Mouse (Mus musculus): ENCODE measurements around the gene Tbl2. TPM values are rescaled to one million over a fixed set of nuclear protein-coding genes. Genes with fewer than 3 reads are reported as not detected.

The Tbl2 gene
- polyA plus RNA-seq, 1 experiment = 10.1 TPM

DNA sequence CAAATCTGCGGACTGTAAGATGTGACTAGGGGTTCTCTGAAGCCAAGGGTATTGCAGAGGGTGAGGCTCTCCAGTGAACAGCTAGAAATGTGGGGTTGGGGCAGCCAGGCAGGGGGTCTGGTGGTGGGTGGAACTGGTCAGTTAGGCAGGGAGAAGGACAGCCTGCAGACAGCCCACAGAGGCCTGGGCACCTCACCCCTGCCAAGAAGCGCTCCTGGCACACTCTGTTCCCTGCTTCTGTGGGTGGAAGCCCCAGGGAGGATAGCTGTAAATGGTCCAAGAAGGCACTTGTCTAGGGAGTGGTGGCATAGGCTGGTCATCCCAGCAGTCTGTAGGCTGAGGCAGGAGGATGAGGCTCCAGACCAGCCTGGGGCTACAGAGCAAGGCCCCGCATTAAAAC is 40.0 kb upstream of the Tbl2 start:
- WGBS = 74% methylated on average over 3 of the region's 3 CpGs
- Histone ChIP-seq H3K36me3 (ENCODE audit: control insufficient read depth, insufficient read depth, low read length) (no peaks in the 10 kb centered on the region), H3K4me1 (ENCODE audit: control insufficient read depth, insufficient read depth, low read length) (peaks cover 9% of the 10 kb centered on the region), H3K27me3 (replicated peaks; ENCODE audit: control insufficient read depth, insufficient read depth, low read length) (no peaks in the 10 kb centered on the region), H3K27ac (ENCODE audit: insufficient read depth, low read depth, low read length) (peak overlapping the region; percentile 79), H3K4me3 (ENCODE audit: insufficient read depth, low read depth, low read length) (no peak overlapping the region)
- DNase-seq = peak; percentile 66
- TF ChIP-seq POLR2A (IDR thresholded peaks at IDR 0.05; ENCODE audit: low read depth, low read length) (no peak), CTCF (conservative IDR thresholded peaks at IDR 0.05; ENCODE audit: insufficient read depth, insufficient read length, low read depth, low read length) (no peak)

DNA sequence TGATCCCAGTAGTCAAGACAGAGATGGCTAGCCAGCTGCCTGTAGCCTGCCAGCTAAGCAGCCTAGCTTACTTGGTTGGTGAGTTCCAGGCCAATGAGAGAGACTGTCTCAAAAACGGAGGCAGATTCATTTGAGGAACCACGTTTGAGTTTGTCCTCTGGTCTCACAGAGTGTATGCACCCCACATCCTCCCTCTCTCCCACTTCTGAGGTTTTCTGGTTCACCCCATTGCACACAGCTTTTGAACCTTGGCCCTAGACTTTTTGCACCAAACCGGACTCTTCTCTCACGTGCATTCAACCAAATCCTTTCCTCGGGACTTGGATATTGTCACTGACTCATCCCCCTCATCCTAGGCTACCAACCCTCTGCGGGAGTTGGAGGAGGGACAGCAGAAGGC is 39.5 kb upstream of the Tbl2 start:
- DNase-seq = peak; percentile 89
- H3K27me3 ChIP-seq (replicated peaks; ENCODE audit: control insufficient read depth, insufficient read depth, low read length) = no peaks in the 10 kb centered on the region
- H3K4me1 ChIP-seq (ENCODE audit: control insufficient read depth, insufficient read depth, low read length) = peaks cover 9% of the 10 kb centered on the region
- no peak overlapping the region for H3K4me3 ChIP-seq (ENCODE audit: insufficient read depth, low read depth, low read length)
- TF ChIP-seq POLR2A (IDR thresholded peaks at IDR 0.05; ENCODE audit: low read depth, low read length) (no peak), CTCF (conservative IDR thresholded peaks at IDR 0.05; ENCODE audit: insufficient read depth, insufficient read length, low read depth, low read length) (no peak)
- H3K36me3 ChIP-seq (ENCODE audit: control insufficient read depth, insufficient read depth, low read length) = no peaks in the 10 kb centered on the region
- H3K27ac ChIP-seq (ENCODE audit: insufficient read depth, low read depth, low read length) = peak overlapping the region; percentile 79
- WGBS = 46% methylated on average over 6 of the region's 6 CpGs

GRCm38 (mm10) chr5:135113782-135114181 is 35.7 kb upstream of the Tbl2 start:
- 57% methylated on average over 12 of the region's 12 CpGs for WGBS
- Histone ChIP-seq H3K4me1 (ENCODE audit: control insufficient read depth, insufficient read depth, low read length) (peaks cover 9% of the 10 kb centered on the region), H3K4me3 (ENCODE audit: insufficient read depth, low read depth, low read length) (no peak overlapping the region), H3K27me3 (replicated peaks; ENCODE audit: control insufficient read depth, insufficient read depth, low read length) (no peaks in the 10 kb centered on the region), H3K36me3 (ENCODE audit: control insufficient read depth, insufficient read depth, low read length) (no peaks in the 10 kb centered on the region), H3K27ac (ENCODE audit: insufficient read depth, low read depth, low read length) (peak overlapping the region; percentile 18)
- peak; percentile 77 for DNase-seq
- TF ChIP-seq POLR2A (IDR thresholded peaks at IDR 0.05; ENCODE audit: low read depth, low read length) = no peak
- no peak for TF ChIP-seq CTCF (conservative IDR thresholded peaks at IDR 0.05; ENCODE audit: insufficient read depth, insufficient read length, low read depth, low read length)

GRCm38 (mm10) chr5:135115241-135115640 is 34.2 kb upstream of the Tbl2 start:
- whole genome bisulfite sequencing = 64% methylated on average over 8 of the region's 8 CpGs
- no peaks in the 10 kb centered on the region for H3K27me3 ChIP-seq (replicated peaks; ENCODE audit: control insufficient read depth, insufficient read depth, low read length)
- peaks cover 4% of the 10 kb centered on the region for H3K4me1 ChIP-seq (ENCODE audit: control insufficient read depth, insufficient read depth, low read length)
- TF ChIP-seq POLR2A (IDR thresholded peaks at IDR 0.05; ENCODE audit: low read depth, low read length) = no peak
- TF ChIP-seq CTCF (conservative IDR thresholded peaks at IDR 0.05; ENCODE audit: insufficient read depth, insufficient read length, low read depth, low read length) = no peak
- H3K27ac ChIP-seq (ENCODE audit: insufficient read depth, low read depth, low read length) = no peak overlapping the region
- no peak overlapping the region for H3K4me3 ChIP-seq (ENCODE audit: insufficient read depth, low read depth, low read length)
- no peaks in the 10 kb centered on the region for H3K36me3 ChIP-seq (ENCODE audit: control insufficient read depth, insufficient read depth, low read length)
- DNase-seq = no peak

GRCm38 (mm10) chr5:135118589-135119081 is 30.8 kb upstream of the Tbl2 start:
- WGBS = 12% methylated on average over 6 of the region's 6 CpGs
- Histone ChIP-seq H3K4me1 (ENCODE audit: control insufficient read depth, insufficient read depth, low read length) (no peaks in the 10 kb centered on the region; the same call in 1 of the 2 replicates), H3K27me3 (replicated peaks; ENCODE audit: control insufficient read depth, insufficient read depth, low read length) (no peaks in the 10 kb centered on the region), H3K27ac (ENCODE audit: insufficient read depth, low read depth, low read length) (no peak overlapping the region), H3K4me3 (ENCODE audit: insufficient read depth, low read depth, low read length) (no peak overlapping the region), H3K36me3 (ENCODE audit: control insufficient read depth, insufficient read depth, low read length) (no peaks in the 10 kb centered on the region)
- TF ChIP-seq POLR2A (IDR thresholded peaks at IDR 0.05; ENCODE audit: low read depth, low read length) = no peak
- peak; percentile 81 for TF ChIP-seq CTCF (conservative IDR thresholded peaks at IDR 0.05; ENCODE audit: insufficient read depth, insufficient read length, low read depth, low read length)
- peak; percentile 75 for DNase-seq

- Histone ChIP-seq H3K27me3 (replicated peaks; ENCODE audit: control insufficient read depth, insufficient read depth, low read length) (no peaks in the 10 kb centered on the region), H3K36me3 (ENCODE audit: control insufficient read depth, insufficient read depth, low read length) (no peaks in the 10 kb centered on the region), H3K4me3 (ENCODE audit: insufficient read depth, low read depth, low read length) (no peak overlapping the region), H3K27ac (ENCODE audit: insufficient read depth, low read depth, low read length) (no peak overlapping the region), H3K4me1 (ENCODE audit: control insufficient read depth, insufficient read depth, low read length) (no peaks in the 10 kb centered on the region)
- TF ChIP-seq CTCF (conservative IDR thresholded peaks at IDR 0.05; ENCODE audit: insufficient read depth, insufficient read length, low read depth, low read length) (no peak), POLR2A (IDR thresholded peaks at IDR 0.05; ENCODE audit: low read depth, low read length) (no peak)
- 66% methylated on average over 4 of the region's 4 CpGs for WGBS
- no peak for DNase-seq
Measured at GRCm38 (mm10) chr5:135120753-135121152, 28.7 kb upstream of the Tbl2 start.

- 67% methylated on average over 6 of the region's 6 CpGs for whole genome bisulfite sequencing
- no peak for DNase-seq
- TF ChIP-seq CTCF (conservative IDR thresholded peaks at IDR 0.05; ENCODE audit: insufficient read depth, insufficient read length, low read depth, low read length) (no peak), POLR2A (IDR thresholded peaks at IDR 0.05; ENCODE audit: low read depth, low read length) (no peak)
- H3K27ac ChIP-seq (ENCODE audit: insufficient read depth, low read depth, low read length) = no peak overlapping the region
- no peaks in the 10 kb centered on the region for H3K27me3 ChIP-seq (replicated peaks; ENCODE audit: control insufficient read depth, insufficient read depth, low read length)
- no peak overlapping the region for H3K4me3 ChIP-seq (ENCODE audit: insufficient read depth, low read depth, low read length)
- H3K4me1 ChIP-seq (ENCODE audit: control insufficient read depth, insufficient read depth, low read length) = no peaks in the 10 kb centered on the region
- no peaks in the 10 kb centered on the region; the same call in 1 of the 2 replicates for H3K36me3 ChIP-seq (ENCODE audit: control insufficient read depth, insufficient read depth, low read length)
Measured at GRCm38 (mm10) chr5:135126121-135126520, 23.3 kb upstream of the Tbl2 start.
